Mouse (Mus musculus) myocyte (in vitro differentiated cells): Measurements from ENCODE around the gene Zfp277. TPM values are rescaled to one million over a fixed set of nuclear protein-coding genes. Genes with fewer than 3 reads are reported as not detected.

Experiments used
- H3K27me3 ChIP-seq: one replicate; pipeline ENCODE4 v1.6.1; 2011; ENCODE audit not compliant: control insufficient read depth, insufficient read depth, insufficient read length
- H3K36me3 ChIP-seq: one replicate; pipeline ENCODE4 v1.6.1; 2011; ENCODE audit not compliant: control insufficient read depth, insufficient read depth
- H3K4me2 ChIP-seq: one replicate; pipeline ENCODE4 v1.6.1; 2011; ENCODE audit warnings: low read depth, control low read depth
- H3K4me3 ChIP-seq: one replicate; pipeline ENCODE4 v1.5.1; 2011; ENCODE audit warnings: mild to moderate bottlenecking, control low read depth, moderate library complexity
- H3K79me2 ChIP-seq: one replicate; pipeline ENCODE4 v1.6.1; 2011; ENCODE audit not compliant: control insufficient read depth, insufficient read depth
- H3ac ChIP-seq: one replicate; pipeline ENCODE4 v1.6.1; 2011; ENCODE audit not compliant: control insufficient read depth, insufficient read length
- CEBPB ChIP-seq: IDR thresholded peaks from 2 replicates; pipeline ENCODE4 v1.6.1; 2011; ENCODE audit warnings: mild to moderate bottlenecking, moderate library complexity; ENCODE audit not compliant: poor library complexity, insufficient read depth, severe bottlenecking
- E2F4 ChIP-seq: IDR thresholded peaks from one replicate; pipeline ENCODE4 v1.6.1; 2011; ENCODE audit warnings: mild to moderate bottlenecking, control low read depth, moderate library complexity; ENCODE audit not compliant: insufficient read depth
- MAX ChIP-seq: IDR thresholded peaks from one replicate; pipeline ENCODE4 v1.6.1; 2011; ENCODE audit warnings: low read depth, mild to moderate bottlenecking, control low read depth
- MYOD1 ChIP-seq, 3 experiments: IDR thresholded peaks; one replicate each; pipeline ENCODE4 v1.6.1; 2011; ENCODE audit warnings: control low read depth in 2 of 3, low read depth in 2 of 3, mild to moderate bottlenecking in 2 of 3, moderate library complexity in 1 of 3; ENCODE audit not compliant: insufficient read length in 2 of 3, control insufficient read depth in 1 of 3
- MYOG ChIP-seq, 3 experiments: IDR thresholded peaks; one replicate each; pipeline ENCODE4 v1.6.1; 2011; ENCODE audit warnings: control low read depth in 2 of 3, low read depth in 2 of 3, mild to moderate bottlenecking in 2 of 3; ENCODE audit not compliant: insufficient read length in 2 of 3, control insufficient read depth in 1 of 3, insufficient read depth in 1 of 3
- POLR2A ChIP-seq: IDR thresholded peaks from one replicate; pipeline ENCODE4 v1.6.1; 2011; ENCODE audit warnings: low read depth, mild to moderate bottlenecking, control low read depth, moderate library complexity; ENCODE audit not compliant: insufficient read length
- POLR2AphosphoS2 ChIP-seq: IDR thresholded peaks from one replicate; pipeline ENCODE4 v1.6.1; 2011; ENCODE audit warnings: low read depth, control low read depth; ENCODE audit not compliant: insufficient read length
- REST ChIP-seq: IDR thresholded peaks from one replicate; pipeline ENCODE4 v1.6.1; 2011; ENCODE audit warnings: mild to moderate bottlenecking, control low read depth, moderate library complexity; ENCODE audit not compliant: insufficient read depth, insufficient read length
- SRF ChIP-seq: IDR thresholded peaks from one replicate; pipeline ENCODE4 v1.6.1; 2011; ENCODE audit warnings: low read depth; ENCODE audit not compliant: control insufficient read depth, insufficient read length
- TCF12 ChIP-seq: IDR thresholded peaks from one replicate; pipeline ENCODE4 v1.6.1; 2011; ENCODE audit warnings: mild to moderate bottlenecking, control low read depth; ENCODE audit not compliant: poor library complexity, insufficient read depth, severe bottlenecking
- TCF3 ChIP-seq: IDR thresholded peaks from one replicate; pipeline ENCODE4 v1.6.1; 2011; ENCODE audit warnings: low read depth, control low read depth; ENCODE audit not compliant: insufficient read length
- USF1 ChIP-seq: IDR thresholded peaks from one replicate; pipeline ENCODE4 v1.6.1; 2011; ENCODE audit warnings: low read depth, mild to moderate bottlenecking, control low read depth, moderate library complexity
- polyA plus RNA-seq: library from polyadenylated mRNA; unstranded; fragments of >200 nt; fragmentation: generic; extraction: Trizol; gene quantifications from one replicate; pipeline ENCODE4 v1.2.1, GENCODE M21; 2012; ENCODE audit warnings: missing spikeins

Zfp277 gene
- polyA plus RNA-seq, 1 experiment: 12.0 TPM

DNA sequence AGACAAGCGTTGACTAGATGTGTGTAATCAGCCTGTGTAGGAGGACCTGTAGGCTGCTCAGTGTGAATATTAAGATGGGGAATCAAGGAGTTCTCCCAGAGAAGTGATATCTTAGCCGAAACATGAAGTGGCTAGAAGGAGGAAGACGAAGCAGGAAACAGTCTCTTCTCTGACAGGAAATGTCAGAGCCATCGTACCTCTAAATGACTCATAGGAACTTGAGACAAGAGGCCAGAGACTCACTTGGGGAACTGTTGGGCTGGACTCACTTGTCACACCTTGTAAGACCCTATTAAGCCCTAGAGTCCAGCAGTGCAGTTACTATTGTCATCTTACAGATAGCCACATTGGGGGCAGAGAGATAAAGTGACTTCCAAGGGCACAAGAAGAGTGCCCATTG lies 172.4 kb downstream of the Zfp277 start:
- no peaks in the 10 kb centered on the region for H3K27me3 ChIP-seq
- no peak overlapping the region for H3ac ChIP-seq
- H3K79me2 ChIP-seq: no peaks in the 10 kb centered on the region
- TF ChIP-seq MAX (no peak), E2F4 (no peak), POLR2AphosphoS2 (no peak), REST (no peak), TCF3 (no peak), POLR2A (no peak), USF1 (no peak), TCF12 (no peak), CEBPB (no peak), MYOD1 (IDR thresholded peaks at IDR 0.05; ENCODE audit: control insufficient read depth in 1 of 3, insufficient read length in 2 of 3, low read depth in 2 of 3) (no peak), MYOG (IDR thresholded peaks at IDR 0.05; ENCODE audit: control insufficient read depth in 1 of 3, insufficient read depth in 1 of 3, insufficient read length in 2 of 3, low read depth in 2 of 3) (no peak), SRF (no peak)
- H3K4me2 ChIP-seq: no peak overlapping the region
- no peak overlapping the region for H3K4me3 ChIP-seq
- no peaks in the 10 kb centered on the region for H3K36me3 ChIP-seq

DNA sequence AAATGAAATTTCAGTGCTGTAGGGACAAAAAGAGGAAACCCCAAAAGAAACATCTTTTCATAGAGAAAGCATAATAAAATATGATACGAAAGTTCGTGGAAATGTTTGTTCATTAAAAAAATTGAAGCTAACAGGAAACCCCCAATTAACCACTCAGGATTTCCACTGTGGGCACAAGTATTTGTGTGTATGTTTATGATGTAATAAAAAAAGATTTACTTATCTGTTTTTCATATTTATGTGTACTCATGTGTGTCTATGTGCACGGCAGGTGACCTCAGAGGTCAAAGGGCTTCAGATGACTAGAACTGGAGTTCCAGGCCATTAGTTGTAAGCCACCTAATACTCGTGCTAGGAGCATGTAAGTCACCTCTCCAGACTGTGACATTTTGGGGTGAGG lies 173.0 kb downstream of the Zfp277 start:
- Histone ChIP-seq H3ac (no peak overlapping the region), H3K27me3 (no peaks in the 10 kb centered on the region), H3K36me3 (no peaks in the 10 kb centered on the region), H3K4me2 (no peak overlapping the region), H3K79me2 (no peaks in the 10 kb centered on the region), H3K4me3 (no peak overlapping the region)
- TF ChIP-seq REST: no peak

DNA sequence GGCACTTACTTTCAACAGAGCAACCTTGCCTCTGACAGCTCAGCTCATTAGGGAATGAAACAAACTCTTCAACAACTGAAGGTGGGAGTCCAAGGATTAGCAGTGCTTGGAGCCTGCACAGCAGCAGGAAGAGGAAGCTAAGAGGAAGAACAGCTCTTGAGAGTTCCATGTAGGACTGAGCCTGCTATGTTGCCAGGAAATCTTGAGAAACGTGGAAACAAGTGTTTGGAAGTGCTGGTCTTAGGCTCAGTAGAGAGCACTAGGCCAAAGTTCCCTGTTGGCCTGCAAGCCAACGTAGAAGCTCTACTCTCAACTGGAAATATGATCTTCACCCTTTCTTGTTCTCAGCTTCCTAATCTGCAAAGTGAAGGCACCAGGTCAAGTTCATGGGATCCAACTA lies 177.4 kb downstream of the Zfp277 start:
- no peak for TF ChIP-seq REST
- TF ChIP-seq E2F4: no peak
- TF ChIP-seq MAX: no peak
- TF ChIP-seq TCF3: no peak
- no peak for TF ChIP-seq USF1
- Histone ChIP-seq H3K27me3 (no peaks in the 10 kb centered on the region), H3K36me3 (no peaks in the 10 kb centered on the region), H3K4me3 (no peak overlapping the region), H3K4me2 (no peak overlapping the region), H3ac (no peak overlapping the region), H3K79me2 (no peaks in the 10 kb centered on the region)

Other genes starting within 250 kb of the Zfp277 start
- 0.22 TPM for gene Lsmem1, start 246.4 kb downstream of the Zfp277 start, polyA plus RNA-seq
- 84.7 TPM for gene Ifrd1, start 197.4 kb downstream of the Zfp277 start, polyA plus RNA-seq
- 0.73 TPM for gene Dock4, start 50 bp upstream of the Zfp277 start, polyA plus RNA-seq